Mouse (Mus musculus) R1 (cell line): ENCODE data around the gene Desi2.
A peak's percentile ranks its signal among the peaks of the same experiment; 100 is the strongest.
"Not testable (repeated sequence)": the region's sequence is repeated elsewhere in the genome, so short reads cannot be mapped to it uniquely, and the experiment has no call there.

ENCODE experiments used
- DNase-seq: peaks from one replicate; pipeline ENCODE4 v3.0.0-alpha.2; 2018; ENCODE audit warnings: low read depth, low spot score

Gene Desi2

DNA sequence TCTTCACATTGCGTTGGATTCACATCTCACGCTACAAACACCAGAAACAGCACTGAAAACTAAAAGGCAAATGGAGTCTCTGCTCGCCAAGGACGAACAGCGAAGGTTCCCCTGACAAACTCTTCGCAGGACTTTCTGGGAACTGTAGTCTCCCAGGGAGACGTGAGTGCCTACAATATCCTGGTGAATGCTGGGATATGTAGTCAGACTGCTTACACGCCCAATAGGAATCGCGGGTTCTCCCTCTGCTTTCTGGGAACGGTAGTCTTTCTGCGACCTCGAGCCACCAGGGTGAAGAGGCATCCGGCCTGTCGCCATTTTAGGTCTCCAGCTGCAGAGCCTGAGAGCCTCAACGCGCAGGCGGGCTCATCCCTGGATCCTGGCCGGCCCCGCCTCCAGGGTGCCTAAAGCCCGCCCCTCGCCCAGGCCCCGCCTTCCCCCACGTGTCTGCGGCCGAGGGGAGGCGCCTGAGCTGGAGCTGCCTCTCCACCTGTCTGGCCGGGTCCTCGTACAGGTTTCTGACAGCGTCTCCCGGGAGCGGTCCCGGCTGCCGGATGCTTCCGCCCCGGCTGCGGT, at the start of gene Desi2:
TSS of gene Desi2 (plus strand) at position 202 of the 576 bp plus-strand sequence.
- peak; percentile 99 for DNase-seq

DNA sequence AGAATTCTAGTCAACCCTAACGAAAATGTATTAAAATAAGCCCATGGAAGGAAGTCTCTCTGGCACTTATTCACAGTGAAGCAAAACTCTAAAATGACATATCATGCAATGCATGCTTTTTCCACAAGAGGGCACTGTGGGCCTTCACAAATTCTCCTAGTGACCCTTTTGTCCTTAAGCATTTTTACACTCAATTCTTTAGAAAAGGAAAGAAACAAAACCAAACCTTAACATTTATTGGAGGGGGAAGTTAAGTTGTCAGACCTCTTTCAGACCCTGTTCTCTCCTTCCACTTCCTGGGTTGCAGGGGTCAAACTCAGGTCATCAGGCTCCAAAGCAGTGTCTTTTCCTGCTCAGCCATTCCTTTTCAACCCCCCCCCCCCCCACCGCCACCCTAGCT, 40.7 kb upstream of the Desi2 start:
- peak; percentile 44 for DNase-seq

DNA sequence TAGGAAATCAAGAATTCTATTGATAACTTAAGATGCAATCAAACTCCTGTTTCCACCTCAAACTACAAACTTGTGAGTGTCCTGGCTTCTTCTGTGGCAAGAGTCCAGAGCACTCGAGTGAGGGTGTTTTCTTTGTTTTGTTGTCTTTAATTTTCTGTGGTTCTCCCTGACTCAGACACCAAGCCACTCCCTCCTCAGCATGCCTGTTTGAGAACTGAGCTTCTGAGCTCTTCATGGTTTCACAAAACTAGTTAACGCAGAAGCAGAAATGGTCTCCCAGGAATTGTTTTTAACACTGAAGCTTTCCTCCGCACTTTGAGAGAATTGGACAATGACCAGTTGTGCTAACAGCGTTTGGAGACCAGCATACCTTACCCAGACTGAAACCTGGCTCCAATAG, 40.3 kb upstream of the Desi2 start:
- peak; percentile 33 for DNase-seq

DNA sequence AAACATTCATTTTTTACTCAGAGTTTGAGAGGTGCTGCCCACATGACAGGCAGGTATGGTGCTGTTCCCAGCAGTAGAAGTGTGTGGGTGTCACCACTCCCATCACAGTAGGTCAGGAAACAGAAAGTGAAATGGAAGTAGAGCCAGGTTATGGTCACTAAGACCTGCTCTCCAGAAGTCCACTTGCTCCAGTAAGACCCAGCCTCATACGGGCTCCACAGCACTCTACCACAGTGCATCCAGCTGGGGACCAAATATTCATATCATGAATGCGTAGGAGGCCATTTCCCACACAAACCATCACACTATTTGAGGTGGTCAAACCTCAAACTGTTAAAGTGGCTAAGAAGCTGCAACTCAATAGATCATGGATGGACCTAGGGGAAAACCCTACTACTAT, 5.0 kb upstream of the Desi2 start:
- DNase-seq, result no peak

DNA sequence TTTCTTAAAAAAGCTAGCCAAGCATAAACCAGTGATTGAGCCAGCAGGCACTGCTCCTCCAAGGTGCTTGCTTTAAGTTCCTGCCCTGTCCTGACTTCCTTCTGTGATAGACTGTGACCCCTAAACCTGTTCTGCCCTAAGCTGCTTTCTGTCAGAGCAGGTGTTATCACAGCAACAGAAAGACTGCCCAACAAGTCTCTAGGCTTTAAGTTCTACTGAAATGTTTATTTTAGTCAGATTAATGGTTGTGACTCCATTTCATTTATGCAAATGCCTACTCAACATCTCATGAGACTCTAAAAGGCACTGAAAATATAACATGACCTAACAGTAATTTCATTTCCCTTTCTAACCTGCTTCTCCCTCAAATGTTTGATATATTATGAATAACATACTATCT, 1.6 kb upstream of the Desi2 start:
- DNase-seq, result no peak

DNA sequence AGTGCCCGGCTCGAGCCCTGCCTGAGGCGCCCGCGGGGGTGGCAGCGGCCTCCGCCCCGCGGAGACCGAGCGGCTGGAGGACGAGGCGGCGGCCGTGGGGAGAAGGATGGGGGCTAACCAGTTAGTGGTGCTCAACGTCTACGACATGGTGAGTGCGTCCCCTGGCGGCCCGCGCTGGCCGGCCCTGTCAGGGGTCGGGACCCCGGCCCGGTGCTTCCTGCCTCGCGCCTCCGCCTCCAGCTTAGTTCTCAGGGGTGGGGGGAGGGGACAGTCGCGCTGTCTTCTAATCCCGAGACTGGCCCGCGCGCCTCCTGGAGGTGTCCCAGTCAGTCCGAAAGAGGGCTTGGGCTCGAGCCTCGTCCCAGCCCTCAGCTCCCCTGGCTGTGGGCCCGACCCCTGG, 593 bp downstream of the Desi2 start:
- not testable (repeated sequence) for DNase-seq

DNA sequence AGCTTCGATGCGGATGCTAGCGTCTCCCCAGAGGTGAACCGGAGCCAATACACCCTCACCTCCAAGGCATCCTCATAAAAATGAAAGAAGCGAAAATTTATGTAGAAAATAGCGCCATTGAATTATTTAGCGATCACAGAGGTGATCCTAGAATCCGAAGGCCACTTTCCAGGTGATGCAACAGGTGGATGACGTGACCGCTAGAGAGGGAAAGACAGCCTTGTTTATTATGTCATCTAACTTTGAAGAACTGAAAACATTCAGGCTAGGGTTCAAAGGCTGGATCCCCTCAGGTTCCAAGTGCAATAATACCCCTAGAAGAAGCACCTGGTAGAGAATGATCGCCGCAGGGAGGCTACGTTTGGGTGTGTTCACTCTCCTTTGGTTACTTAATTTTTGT, 1.2 kb downstream of the Desi2 start:
- DNase-seq, result no peak

DNA sequence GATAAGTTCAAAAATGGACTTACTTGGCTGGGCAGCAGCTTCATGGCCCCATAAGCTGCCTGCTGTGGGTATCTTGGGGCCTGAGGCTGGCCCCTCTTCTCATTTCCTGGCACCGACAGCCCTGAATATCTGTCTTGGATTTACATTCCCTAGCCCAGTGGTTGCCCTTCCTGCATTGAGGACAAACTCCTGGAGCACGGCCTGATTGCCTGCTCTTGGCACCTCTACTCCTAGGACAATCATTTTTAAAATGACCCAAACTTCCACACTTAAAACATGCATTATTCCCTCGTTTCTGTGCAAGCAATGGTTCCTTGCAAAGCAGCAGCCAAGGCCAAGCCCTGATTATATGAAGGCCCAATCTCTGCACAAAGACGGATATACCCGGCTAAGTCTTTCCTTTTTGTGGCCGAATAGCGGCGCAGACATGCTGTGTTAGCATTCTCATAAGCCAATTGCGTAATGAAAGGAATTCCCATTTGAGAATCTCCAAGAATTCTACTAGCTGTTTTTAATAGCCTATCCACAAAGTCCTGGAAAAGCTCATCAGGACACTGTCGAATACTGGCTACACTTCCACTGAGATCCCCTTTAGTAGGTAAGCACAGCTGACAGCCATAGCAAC, 18.6 kb downstream of the Desi2 start:
- DNase-seq, result peak; percentile 31

DNA sequence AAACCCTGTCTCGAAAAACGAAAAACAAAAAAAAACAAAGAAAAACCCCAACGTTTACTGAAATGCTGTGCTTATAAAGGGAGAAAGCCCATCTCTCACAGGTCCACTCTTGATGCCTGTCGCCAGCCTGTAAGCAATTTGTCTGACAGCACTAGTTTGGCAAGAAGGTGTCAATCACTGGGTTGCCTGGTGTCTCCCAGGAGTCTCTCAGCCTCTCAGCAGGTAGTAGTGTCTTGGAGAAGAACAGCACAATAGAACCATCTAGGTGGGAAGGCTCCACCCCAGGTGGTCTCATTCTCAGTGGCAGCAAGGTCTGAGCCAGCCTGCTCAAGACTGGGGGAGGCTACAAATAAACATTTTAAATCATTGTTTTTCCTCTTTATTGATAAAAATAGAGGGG, 20.6 kb downstream of the Desi2 start:
- peak; percentile 85 for DNase-seq

DNA sequence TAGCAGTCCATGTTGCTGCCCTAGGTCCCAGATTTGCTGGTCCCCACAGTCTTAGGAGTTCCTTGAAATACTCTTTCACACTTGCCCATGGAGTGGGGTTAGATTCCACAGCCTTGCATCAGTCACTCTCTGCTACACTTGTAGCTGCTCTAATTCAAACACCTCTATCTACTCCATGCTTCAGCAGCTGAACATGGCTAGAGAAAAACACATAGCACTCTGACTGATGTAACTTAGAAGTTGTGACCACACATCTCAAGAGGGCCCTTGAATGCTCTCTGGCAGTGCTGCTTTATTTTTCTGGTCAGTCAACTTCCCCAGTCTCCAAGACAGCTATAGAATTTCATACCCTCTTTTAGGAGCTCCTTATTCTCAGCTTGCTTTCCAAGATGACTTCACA, 22.7 kb downstream of the Desi2 start:
- DNase-seq, result no peak

DNA sequence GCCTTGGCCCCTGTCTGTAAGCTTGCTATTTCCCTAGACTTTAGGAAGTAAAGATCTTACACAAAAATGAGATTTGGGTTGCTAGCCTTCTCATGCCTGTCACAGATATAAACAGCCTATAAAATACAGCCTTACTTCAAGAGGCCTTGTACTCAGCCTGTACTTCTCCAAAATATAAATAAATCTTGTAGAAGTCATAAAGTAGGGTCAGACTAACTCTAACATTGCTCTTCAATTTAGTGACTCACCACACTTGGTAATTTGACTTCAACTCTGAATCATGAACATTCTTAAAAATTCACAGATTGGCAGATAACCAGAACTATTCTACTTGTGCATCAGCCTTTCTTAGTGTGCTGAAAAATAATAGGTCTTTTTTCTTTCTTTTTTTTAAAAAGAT, 29.9 kb downstream of the Desi2 start:
- no peak for DNase-seq

DNA sequence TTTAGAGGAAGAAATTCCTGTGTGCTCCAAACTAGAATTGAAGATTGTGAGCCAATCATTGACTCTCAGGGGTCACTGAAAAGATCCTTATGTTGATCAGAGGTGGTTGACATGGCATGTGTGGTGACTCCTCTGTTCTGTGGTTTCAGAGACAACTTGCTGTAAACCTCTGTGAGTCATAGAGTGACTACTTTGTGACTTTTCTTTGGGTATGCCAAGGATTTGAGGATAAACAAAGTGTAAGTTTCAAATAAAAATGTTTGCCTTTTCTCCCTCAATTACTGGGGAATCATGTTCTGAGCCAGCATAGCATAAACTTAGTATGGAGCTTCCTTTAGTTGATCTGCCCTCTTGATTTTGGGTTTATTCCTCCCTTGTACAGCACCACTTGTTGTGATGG, 31.1 kb downstream of the Desi2 start:
- no peak for DNase-seq

DNA sequence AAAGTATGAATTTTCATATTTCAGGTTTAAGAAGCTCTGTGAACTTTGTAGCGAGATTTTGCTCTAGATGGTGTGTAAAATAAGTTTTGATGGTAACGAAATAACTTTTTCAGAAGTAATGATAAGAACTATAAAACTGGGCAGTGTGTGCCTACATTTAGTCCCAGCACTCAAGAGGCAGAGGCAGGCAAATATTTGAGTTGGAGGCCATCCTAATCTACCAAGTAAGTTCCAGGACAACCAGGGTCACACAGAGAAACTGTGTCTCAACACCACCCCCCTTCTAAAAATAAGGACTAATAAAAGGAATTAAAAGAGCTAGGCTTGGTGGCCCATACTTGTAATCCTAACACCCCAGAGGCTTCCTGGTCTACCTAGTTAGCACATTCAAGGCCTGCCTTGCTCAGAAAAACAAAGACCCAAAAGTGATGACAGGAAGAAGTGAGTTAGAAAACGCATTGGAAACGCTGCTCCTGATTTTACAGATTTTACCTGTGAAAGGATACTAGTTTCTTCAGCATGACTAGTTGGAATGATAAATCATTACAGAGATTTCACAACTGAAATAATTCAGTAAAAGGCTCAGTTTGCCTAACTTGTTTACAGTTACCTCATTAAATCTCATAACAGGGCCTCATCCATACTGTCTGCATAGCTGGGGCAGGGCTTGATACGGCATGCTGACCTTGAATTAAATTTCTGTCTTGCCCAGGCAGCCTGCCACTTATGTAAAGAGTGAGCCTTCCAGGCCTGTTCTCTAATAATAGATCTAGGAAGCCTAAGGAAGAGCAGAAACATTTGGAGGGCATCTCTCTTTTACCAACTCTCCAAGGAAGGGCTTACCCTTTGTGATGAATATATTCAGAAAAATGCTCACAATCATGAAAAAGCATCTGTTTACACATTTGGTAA, 32.2 kb downstream of the Desi2 start:
- no peak for DNase-seq

DNA sequence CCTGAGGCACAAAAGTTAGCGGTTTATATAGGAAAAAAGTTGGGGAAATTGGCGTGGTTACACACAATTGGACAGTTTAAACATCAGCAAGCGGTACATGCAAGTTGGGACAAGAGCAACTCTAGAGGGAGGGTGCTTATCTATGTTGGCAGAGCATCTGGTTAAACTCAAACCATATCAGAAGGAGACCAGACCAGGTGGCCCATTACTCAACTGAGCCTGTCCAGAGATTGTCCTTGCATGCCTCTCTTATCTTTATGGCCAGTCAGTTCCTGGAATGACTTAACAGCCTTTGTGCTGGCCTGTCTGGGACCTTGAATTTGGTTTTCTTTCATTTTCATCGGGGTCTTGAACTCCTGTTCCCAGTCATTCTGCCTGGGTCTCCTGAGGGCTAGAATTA, 41.7 kb downstream of the Desi2 start:
- not testable (repeated sequence) for DNase-seq

DNA sequence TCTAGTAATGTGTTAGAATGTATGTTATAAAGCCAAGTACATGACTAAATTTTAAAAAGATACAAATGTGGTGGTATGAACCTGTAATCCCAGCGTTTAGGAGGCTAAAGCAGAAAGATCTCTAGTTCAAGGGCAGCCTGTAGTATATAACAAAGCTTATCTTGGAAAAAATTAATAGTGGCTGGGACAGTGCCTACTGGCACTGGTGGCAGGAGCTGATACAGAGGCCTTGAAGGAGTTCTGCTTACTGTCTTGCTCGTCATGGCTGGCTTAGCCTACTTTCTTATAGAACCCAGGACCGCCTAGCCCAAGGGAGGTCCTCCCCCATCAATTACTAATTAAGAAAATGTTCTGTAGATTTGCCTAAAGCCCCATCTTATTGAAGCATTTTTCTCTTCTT, 46.9 kb downstream of the Desi2 start:
- DNase-seq, result no peak

DNA sequence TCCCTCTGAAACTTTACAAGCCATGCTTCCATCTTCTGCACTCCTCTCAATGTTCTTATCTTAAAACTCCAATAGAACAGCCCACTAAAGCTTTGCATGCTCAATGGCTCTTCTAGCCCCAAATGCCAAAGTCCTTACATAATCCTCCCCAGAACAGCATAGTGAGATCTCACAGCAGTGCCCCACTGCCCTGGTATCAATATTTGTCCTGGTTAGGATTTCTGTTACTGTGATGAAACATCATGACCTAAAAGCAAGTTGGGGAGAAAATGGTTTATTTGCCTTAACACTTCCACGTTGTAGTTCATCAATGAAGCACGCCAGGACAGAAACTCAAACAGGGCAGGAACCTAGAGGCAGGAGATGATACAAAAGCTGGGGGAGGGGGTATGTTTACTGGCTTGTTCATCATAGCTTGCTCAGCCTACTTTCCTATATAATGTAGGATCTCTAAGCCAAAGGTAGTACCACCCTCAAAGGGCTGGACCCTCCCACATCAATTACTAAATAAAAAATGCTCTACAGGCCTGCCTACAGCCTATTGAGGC, 48.8 kb downstream of the Desi2 start:
- no peak for DNase-seq

DNA sequence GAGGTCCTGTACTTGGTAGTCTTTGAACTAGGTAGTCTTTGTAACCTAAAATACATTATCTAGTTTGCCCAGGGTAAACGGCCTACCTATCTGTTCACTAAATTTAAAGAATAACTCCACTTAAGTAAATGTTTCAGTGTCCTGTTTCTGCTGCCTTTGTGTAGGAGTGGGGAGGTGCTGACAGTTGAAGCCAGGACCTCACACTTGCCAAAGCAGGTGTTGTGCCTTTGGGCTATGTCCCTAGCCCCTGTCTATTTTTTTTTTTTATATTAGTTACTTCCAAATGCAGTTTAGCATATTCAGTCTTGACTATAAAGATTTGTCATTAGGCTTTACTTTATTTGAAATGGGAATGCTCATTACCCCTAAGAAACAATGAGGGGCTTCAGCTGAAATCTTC, 51.5 kb downstream of the Desi2 start:
- DNase-seq, result no peak

DNA sequence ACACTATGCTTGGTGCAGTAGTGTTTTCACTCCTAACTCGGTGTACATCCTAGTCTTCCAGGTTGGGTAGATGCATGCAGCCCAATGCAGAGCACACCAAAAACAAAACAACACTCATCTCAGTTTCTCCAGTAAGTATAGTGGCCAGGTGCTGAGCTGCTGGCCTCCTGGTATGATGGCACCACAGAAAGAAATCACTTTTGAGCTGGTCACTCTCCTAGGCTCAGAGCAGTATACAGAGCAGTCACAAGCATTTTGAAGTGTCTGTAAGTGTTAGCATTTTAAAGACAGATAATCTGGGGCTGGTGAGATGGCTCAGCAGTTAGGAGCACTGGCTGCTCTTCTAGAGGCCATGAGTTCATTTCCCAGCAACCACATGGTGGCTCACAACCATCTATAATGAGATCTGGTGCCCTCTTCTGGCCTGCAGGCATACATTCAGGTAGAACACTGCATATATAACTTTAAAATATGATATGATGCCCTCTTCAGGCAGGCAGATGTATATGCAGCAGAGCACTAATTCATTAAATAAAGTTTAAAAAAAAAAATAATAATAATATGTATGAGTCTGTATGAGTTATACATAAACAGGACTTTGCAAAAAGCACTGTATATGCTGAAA, 54.8 kb downstream of the Desi2 start:
- peak; percentile 60 for DNase-seq

DNA sequence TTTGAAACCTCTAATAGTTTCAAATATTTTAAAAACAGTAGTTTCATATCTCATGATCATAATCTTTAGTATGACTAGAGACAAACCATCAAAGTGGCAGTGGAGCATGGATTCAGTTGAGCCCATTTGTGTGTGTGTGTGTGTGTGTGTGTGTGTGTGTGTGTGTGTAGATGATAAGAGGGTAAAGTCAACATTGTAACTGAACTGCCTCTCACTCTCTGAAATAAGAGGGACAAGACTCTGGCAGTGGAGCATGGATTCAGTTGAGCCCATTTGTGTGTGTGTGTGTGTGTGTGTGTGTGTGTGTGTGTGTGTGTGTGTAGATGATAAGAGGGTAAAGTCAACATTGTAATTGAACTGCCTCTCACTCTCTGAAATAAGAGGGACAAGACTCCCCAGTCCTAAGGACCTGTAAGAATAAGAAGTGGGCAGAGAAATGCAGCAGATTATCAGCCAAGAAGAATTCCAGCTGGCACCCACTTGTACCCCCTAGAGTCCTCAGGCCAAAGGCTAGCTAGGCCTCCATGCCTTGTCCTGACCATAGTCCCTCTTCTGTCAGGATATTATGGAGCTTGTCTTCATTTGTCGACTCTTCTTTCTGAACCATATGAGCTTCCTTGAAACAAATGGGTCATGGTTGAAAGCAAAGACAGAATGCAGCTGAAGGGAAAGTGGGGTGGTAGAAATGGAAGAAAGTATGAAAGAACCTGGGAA, 61.0 kb downstream of the Desi2 start:
- no peak for DNase-seq

DNA sequence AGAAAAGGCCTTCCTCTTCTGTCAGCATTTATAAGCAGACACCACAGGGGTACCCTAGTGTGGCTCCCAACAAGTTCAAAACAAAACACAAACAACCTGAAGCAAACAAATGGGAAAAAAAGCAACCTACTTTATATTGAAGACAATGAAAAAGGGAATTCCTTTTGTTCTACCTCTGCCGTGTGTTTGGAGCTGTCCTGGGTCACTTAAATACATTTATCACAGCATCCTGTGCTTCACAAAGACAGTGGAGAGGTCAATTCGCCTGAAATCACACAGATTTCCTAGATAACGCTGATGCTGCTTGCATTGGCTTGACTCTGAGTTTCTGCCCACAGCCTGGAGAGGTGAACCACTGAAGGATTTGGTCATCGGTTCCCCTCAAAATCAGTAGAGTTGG, 67.4 kb downstream of the Desi2 start:
- DNase-seq, result no peak

DNA sequence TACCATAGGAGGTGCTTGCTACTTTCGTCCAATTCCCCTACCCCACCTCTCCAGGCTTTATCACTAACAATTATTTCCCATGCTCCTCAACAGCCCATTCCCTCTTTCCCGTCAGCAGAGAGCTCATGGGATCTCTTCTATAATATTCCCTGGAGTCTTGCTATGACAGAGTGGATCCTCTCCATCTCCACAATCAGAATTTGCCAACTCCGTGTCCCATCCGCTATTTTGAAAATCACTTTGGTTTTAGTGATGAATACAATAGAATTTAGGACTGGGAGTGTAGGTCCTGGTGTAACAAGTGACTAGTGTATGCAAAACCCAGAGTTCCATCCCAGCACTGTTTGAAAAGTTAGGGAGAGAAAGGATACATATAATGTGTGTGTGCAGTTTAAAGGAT, 69.1 kb downstream of the Desi2 start:
- DNase-seq, result no peak
